Comparison of ENCODE assay signal across 8 mouse cellular contexts in the genomic region with DNA sequence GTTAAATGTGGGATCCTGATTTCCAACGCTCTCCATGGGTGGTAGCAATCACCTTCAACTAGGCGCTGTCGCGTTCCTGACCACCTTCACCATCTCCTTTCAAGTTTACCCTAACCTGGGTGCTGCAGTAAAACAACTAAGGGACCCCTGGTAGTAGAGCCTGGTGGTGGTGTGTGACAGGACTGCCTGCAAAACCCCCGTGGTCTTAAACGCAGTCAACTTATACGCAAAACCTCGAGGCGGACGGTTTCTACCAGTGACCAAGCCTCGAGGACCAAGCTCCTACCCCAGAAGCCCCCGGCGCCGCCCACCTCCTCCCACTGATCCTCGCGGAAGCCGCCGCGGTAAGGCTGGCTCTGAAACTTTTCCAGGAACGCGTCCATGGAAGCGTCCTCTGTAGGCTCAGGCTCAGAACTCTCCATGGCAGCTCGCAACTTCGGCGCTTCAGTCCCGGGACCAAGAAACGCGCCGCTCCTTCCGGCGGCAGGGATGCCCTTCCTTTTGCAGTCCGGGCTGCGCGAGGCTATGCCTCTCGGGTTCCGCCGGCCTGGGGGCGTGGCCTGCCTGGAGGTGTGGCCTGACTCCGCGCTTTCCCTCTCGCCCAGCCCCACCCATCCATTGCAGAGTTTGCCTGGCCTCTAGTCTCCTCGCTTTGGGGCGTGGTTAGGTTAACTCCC. TPM values are rescaled to one million over a fixed set of nuclear protein-coding genes. Genes with fewer than 3 reads are reported as not detected.
A peak's percentile ranks its signal among the peaks of the same experiment; 100 is the strongest.
DNase-seq lines count a peak whose midpoint lies in the region; ATAC-seq and TF ChIP-seq lines count a peak whose summit lies in the region.

A gene (minus strand): TSS at position 503 of the 677 bp plus-strand sequence.

- no peak within 1 kb of the TSS for H3K27ac ChIP-seq in ES-E14 (ENCODE audit: insufficient read depth, low read depth, low read length, poor library complexity, severe bottlenecking)
- 0 out of 2 replicates have a peak within 1 kb of the TSS, but pooled peaks have one; percentile 3 for H3K27ac ChIP-seq in forebrain, embryonic 15.5 days (replicated peaks)

- TF ChIP-seq CTCF in lung, adult 2 months (IDR thresholded peaks at IDR 0.05; ENCODE audit: insufficient read depth, low read length), result no peak

- H3K4me3 ChIP-seq in ES-E14 (ENCODE audit: insufficient read depth in 1 of 2, low read depth in 1 of 2, low read length in 2 of 2, poor library complexity in 1 of 2, severe bottlenecking in 1 of 2), result peak within 1 kb of the TSS; percentile 84 to 98
- peak within 1 kb of the TSS; percentile 61 for H3K4me3 ChIP-seq in forebrain, embryonic 15.5 days
- peak within 1 kb of the TSS; percentile 98 for H3K4me3 ChIP-seq in lung, adult 2 months (replicated peaks; ENCODE audit: extremely low read depth, low read depth, low read length)

- WGBS in forebrain, embryonic 15.5 days, result under 1% methylated on average over 43 of the region's 43 CpGs
- WGBS in lung, adult 2 months, result under 1% methylated on average over 43 of the region's 43 CpGs

- H3K27me3 ChIP-seq in forebrain, embryonic 15.5 days, result no peaks in the 10 kb centered on the region

- H3K9me3 ChIP-seq in ES-E14 (ENCODE audit: control insufficient read depth, insufficient read depth, low read depth, low read length), result no peaks in the 10 kb centered on the region
- no peaks in the 10 kb centered on the region for H3K9me3 ChIP-seq in forebrain, embryonic 15.5 days

- ATAC-seq in forebrain, embryonic 15.5 days (replicated peaks), result peak; percentile 97
- peak; percentile 75 for ATAC-seq in neutrophil, adult 5-6 weeks (ENCODE audit: extremely low read depth, insufficient number of reproducible peaks, low FRiP score, poor library complexity, severe bottlenecking)

- peak within 1 kb of the TSS; percentile 67 for H3K4me2 ChIP-seq in forebrain, embryonic 15.5 days (replicated peaks)

- intact Hi-C loops in heart, postnatal 25 days (cut with DNase I), result loop anchor here (2.0 to 10.0 kb wide), 2 partner anchors 30 to 496 kb away; a partner anchor contains a TSS

- peak; percentile 89 for DNase-seq in ES-E14 (ENCODE audit: low read depth, low spot score)
- peak; percentile 82 for DNase-seq in cerebellum, adult 11-12 months
- DNase-seq in heart, postnatal 25 days (ENCODE audit: low spot score), result peak; percentile 75
- DNase-seq in layer of hippocampus, adult 18-20 months (ENCODE audit: low spot score in 2 of 2), result peak; percentile 78 to 87
- DNase-seq in lung, adult 2 months, result peak; percentile 80
- peak; percentile 76 to 79 for DNase-seq in thymus, adult 18-20 months

- H3K4me1 ChIP-seq in ES-E14 (ENCODE audit: control insufficient read depth in 2 of 2, insufficient read depth in 2 of 2, low read length in 2 of 2, poor library complexity in 1 of 2), result peaks cover 0 to 5% of the 10 kb centered on the region in 2 experiments; a peak in 3 of 4 replicates
- peaks cover 8% of the 10 kb centered on the region for H3K4me1 ChIP-seq in forebrain, embryonic 15.5 days
- peaks cover 2% of the 10 kb centered on the region; the same call in 1 of the 2 replicates for H3K4me1 ChIP-seq in lung, adult 2 months (ENCODE audit: control insufficient read depth, insufficient read depth, low read length)

- in situ Hi-C loops in ES-E14 (cut with MboI; ENCODE audit: low sequenced_read_pairs in 2 of 2, unreplicated experiment in 2 of 2), result no loop called here

- peaks cover 24% of the 10 kb centered on the region for H3K36me3 ChIP-seq in ES-E14 (ENCODE audit: control insufficient read depth, insufficient read depth, low read length, poor library complexity, severe bottlenecking)
- peaks cover 21% of the 10 kb centered on the region for H3K36me3 ChIP-seq in forebrain, embryonic 15.5 days

- TF ChIP-seq POLR2A in lung, adult 2 months (IDR thresholded peaks at IDR 0.05; ENCODE audit: borderline replicate concordance, extremely low read depth, low read depth, low read length), result peak; percentile 81; the same call in 1 of the 2 replicates

- H3K9ac ChIP-seq in ES-E14 (ENCODE audit: insufficient read depth, low read depth, low read length, poor library complexity, severe bottlenecking), result peak within 1 kb of the TSS; percentile 96
- peak within 1 kb of the TSS; percentile 60 for H3K9ac ChIP-seq in forebrain, embryonic 15.5 days (replicated peaks)

TF ChIP-seq in ES-E14, 5 proteins besides CTCF, POLR2A, EP300 and RAD21:
- peak; percentile 85 for TF ChIP-seq HCFC1 (IDR thresholded peaks at IDR 0.05; ENCODE audit: borderline replicate concordance, insufficient read depth, low read length)
- TF ChIP-seq MAFK (IDR thresholded peaks at IDR 0.05; ENCODE audit: insufficient read depth, low read depth, low read length), result no peak

RNA-seq across cellular contexts. Expression of the gene that starts here (rescaled TPM):
- total RNA-seq in ES-E14 (2012; rRNA removed), result 47.1 and 48.8 TPM in 2 replicates
- 121 and 124 TPM in 2 replicates for polyA plus RNA-seq in forebrain, embryonic 15.5 days (2015; fragmentation: Nextera tagmentation; extraction: Ambion mirVana)
- 10 to 100 TPM; 17.0 to 17.3 TPM for total RNA-seq in heart, postnatal 25 days (2021)
- 10 to 100 TPM; 43.1 to 46.4 TPM for total RNA-seq in layer of hippocampus, adult 18-20 months (2021)
- polyA plus RNA-seq in lung, adult 2 months (2012; rRNA removed), result 27.4 and 37.1 TPM in 2 replicates
- 29.7 and 36.6 TPM in 2 replicates for total RNA-seq in neutrophil, adult 5-6 weeks (2017)
